Mouse (Mus musculus) G1E-ER4 (cell line): Measurements from ENCODE around the gene Tnnc1. TPM values are rescaled to one million over a fixed set of nuclear protein-coding genes. Genes with fewer than 3 reads are reported as not detected.

Experiments used
- GATA1 ChIP-seq: IDR thresholded peaks from one replicate; pipeline ENCODE4 v1.8.0; 2012; ENCODE audit warnings: low read length, inconsistent platforms
- polyA plus RNA-seq: library from polyadenylated mRNA; stranded (reverse); fragments of >175 nt; gene quantifications from 2 replicates; pipeline ENCODE4 v1.2.3, GENCODE M21; 2012

Tnnc1 gene
- polyA plus RNA-seq, 1 experiment, result 0.12 TPM

DNA sequence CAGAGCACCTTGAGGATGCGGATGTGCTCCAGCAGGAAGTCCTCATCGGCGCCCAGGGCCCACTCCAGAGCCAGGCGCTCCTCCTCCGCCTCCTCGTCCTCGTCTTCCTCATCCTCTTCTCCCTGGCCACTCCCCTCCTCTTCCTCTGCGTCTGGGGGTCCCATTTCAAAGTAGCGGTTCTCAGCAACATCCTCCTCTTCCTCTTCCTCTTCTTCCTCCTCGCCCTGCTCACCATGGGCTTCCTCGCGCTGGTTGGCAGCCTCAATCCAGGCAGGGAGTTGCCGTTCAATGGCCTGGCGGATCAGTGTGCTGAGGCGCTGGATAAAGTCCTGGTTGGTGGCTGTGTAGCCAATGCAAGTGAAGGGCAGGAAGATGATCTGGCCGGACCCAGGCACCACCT lies 30.8 kb upstream of the Tnnc1 start:
- TF ChIP-seq GATA1, result no peak

DNA sequence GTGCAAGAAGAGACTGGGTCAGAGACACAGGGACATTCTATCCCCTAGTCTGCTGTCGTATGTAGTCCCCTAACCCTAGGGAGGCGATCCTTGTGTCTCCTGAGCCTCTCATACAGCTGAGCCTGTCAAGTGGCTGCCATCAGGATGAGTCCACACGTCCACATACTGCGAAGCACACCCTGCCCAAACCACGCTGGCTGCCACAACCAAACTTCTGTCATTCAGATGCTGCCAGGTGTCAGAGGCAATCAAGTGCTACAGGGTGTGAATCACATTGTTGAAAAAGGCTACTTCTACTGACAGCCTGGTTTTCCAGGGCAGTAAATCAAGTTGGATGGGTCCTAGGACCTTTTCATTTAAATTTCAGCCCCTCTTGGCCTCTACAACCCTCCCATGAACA lies 30.4 kb upstream of the Tnnc1 start:
- no peak for TF ChIP-seq GATA1

DNA sequence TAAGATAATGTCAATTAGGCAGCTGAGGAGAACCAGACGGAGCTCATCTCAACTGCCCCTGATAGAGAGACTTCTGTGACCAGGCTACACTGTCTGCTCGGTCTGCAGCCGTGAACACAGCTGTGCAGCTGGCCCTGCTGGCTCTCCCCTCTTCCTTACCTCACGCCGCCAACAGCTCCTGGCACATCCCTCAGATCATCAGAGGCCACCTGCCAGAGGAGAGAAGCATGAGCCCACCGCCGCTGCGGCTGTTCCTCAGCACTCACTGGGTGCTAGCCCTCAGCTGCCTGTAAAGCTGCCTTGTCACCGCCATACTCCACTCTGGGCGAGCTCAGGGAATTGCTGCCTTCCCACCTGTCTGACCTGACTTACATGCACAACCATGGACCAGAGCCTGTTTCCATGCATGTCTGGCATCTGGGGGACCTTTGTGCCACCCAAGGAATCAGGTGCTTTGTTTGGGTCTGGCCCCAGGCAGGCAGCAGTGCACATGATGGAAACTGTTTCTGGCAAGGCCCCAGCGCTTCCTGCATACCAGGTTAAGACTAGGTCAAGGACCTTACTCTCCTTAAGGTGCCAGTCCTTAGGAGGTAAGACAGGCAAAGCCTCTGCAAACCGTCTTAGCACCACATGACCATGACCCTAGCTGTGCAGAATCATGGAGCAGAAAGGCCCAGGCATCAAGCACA lies 28.3 kb upstream of the Tnnc1 start:
- no peak for TF ChIP-seq GATA1

DNA sequence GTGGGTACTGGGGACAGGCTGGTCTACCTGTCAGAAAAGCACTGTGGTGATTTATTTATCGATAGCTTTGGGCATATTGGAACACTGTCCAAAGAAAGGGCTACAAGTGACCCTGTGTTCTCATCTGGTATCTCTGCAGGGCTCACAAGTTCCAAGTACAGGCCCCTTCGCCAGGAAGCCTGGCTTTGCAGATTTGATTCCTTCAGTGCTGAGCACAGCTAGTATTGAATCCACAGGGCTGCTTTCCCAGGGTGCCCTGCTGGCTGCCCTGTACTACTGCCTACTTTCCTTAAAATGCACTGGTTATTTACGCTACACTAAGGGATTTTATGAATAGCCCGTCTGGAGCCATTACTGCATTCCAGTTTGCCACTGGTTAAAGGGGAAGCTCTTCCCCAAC lies 26.6 kb upstream of the Tnnc1 start:
- no peak for TF ChIP-seq GATA1

DNA sequence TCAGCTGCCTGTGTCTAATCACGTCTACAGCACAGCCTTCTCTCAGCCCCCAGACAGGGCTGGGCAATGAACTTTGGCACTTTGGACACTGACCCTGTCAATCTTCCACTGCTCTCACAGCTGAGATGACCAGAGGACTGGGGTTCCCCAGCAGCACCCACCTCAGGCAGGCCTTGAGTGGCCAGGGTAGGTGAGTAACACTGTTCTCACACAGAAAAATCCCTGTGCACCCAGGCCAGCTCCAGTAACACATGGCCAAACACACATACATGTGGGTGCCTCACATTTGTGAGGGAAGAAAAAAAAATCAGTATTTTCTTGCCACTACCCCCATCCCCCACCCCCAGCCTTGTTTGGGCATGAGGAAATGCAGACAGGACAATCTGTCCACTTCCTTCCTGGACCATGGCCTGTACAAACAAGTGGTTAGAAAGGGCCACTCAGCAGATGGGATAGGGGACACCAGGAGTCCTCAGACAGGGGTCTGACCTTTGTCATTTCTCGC lies 25.3 kb upstream of the Tnnc1 start:
- TF ChIP-seq GATA1, result no peak

DNA sequence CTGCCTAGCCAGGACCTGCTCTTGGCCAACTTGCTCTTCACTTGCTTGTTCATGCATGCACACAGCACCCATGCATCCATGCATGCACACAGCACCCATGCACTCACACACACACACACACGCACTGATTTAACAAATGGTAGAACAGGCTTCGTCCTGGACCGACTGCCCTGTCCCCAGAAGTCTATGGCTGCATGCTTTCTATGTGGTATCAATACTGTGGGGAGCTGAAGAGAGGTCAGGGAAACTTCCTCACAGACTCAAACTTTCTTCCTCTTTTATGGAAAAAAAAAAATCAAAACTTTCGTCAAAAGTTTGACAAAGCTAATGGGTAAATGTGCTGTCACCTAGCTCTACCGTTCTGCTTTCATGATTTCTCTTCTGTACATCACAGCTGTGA lies 24.6 kb upstream of the Tnnc1 start:
- no peak for TF ChIP-seq GATA1

DNA sequence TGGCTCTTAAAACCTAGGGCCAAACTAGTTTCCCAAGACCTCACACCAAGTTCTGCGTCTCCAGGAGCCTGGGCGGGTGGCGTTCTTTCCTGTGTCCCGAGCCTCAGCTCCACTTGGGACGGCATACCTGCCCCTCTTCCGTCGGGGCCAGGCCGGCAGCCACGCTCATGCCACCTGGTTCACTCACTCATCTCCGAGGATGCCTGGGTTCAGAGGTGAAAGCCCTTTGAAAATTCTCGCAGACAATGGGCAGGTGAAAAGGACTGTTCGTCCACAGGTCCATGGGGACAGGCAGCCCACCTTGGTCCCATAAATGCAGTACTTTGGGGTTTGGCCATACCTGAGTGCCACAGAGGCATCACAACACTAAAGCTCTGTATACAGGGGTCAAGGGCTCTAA lies 23.9 kb upstream of the Tnnc1 start:
- no peak for TF ChIP-seq GATA1

DNA sequence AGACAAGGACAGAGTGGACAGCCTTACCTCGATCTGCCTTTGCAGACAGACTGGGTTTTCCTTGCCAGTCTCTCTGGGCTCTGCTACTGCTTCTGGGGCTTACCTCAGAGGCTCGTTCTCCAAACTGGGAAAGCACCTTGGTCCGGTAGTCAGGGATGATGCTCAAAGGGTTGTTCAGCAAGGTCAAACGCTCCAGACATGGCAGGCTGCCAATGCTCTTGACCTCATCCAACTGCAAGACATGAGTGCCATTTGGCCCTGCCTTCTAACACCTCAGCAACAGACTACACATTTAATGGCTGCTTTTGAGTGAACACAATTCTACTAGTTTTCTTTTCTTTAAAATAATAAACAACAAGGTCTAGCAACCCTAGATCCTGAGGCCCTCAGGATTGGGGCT lies 21.5 kb upstream of the Tnnc1 start:
- no peak for TF ChIP-seq GATA1

DNA sequence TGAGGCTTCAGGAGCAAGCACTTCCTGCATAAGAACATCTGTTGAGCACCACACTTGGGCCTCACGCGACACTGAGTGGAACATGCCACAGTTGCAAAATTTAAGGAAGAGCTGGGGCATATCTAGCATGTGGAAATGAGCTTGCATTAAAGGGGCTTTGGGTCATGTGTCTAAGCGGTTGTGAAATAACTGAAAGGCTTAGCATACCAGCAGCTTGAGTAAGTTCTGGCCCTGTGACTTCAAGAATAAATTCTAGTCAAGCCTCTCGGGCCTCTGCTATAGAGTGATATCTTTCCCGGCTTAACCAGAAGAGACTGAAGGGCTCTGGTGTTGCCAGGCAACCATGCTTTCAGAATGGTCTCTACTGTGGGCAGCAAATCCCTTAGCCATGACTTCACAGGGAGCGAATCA lies 19.3 kb upstream of the Tnnc1 start:
- no peak for TF ChIP-seq GATA1

DNA sequence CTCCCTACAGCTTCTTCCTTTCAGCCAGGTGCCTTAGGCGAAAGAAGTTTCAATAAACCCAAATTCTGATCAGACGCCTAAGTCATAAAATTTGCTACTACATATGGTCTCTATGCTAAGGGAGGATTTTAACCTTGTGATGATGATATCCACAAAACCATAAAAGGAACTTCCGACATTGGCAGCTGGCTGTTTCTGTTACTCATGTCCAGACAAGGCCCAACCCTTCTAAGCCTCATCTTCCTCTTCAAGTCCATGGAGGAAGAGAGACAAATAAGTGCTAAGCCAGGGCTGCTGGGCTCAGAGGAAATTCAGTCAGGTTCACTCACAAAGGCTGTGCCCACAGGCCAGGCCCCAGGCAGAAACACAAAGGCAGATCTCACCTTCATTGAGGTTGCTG lies 18.8 kb upstream of the Tnnc1 start:
- no peak for TF ChIP-seq GATA1

DNA sequence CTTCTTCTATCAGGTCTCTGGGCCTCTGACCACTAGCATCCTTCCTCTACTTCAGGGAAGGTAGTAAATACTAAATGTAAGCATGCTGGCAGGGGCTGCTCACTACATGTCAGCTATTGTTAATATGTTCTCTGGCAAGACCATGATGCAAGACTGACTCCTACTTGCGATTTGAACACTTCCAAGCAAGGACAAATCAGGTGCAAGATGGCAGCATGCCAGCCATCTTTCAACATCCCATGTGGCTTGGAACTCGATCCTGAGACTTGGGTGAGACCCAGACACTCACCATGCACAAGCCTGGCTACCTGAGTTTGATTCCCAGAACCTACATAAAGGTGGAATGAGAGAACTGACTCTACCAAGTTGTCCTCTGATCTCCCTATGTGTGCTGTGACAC lies 16.2 kb upstream of the Tnnc1 start:
- no peak for TF ChIP-seq GATA1

DNA sequence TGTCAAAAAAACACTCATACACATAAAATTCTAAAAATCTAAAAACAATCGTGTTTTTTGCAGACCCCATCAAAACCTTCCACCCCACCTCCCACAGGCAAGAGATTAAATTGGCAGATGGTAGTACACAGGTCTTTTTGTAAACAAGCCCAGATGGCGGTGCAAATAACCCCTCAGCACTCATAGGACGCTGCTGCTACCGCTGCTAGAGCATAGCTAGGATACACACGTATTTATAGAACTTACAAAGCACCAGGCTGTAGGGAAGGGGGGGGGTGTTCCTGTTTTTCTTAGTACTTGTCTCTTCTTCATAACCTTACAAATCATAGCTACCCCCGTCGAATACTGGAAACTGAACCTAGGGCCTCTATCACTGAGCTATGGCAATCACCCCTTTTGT lies 14.3 kb upstream of the Tnnc1 start:
- no peak for TF ChIP-seq GATA1

DNA sequence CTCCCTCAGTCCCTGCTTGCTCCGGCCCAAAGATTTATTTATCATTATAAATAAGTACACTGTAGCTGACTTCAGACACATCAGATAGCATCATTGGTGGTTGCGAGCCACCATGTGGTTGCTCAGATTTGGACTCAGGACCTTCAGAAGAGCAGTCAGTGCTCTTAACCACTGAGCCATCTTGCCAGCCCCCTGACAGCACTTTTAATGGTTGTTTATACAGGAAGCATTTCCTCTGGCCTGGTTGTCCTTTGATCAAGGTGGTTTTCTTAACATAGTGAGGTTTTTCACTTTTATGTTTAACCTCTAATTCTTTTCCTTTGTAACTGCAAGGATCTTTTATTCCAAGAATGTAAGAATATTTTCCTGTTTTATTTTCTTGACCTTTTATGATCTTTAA lies 13.7 kb upstream of the Tnnc1 start:
- no peak for TF ChIP-seq GATA1

DNA sequence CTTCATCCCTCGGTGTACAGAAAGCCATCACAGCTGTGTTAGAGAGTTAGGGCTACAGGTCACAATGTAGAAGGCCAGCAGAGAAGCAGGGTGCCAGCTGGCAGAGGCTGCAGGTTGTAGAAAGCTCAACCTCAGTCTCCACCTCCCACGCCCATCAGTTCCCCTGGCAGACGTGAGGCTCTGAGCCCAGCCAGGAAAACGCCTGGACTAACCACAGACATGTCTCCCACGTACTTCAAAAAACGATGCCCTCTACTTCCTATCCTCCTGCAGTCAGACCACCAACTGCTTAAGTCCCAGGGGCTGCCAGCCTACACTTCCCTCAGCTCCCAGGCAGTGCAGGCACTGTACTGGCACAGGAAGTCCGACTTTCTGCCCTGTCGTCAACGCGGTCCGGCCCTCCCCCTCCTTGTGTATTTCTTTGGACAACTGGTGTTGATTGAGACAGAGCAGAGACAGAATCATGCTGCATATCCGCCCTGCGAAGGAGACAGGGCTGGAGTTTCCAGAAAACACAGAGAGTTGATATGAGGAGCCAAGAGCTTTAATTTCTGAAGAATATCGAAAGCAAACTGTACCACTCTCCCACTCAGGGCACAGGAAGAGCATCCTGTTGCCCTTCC lies 13.1 kb upstream of the Tnnc1 start:
- no peak for TF ChIP-seq GATA1

DNA sequence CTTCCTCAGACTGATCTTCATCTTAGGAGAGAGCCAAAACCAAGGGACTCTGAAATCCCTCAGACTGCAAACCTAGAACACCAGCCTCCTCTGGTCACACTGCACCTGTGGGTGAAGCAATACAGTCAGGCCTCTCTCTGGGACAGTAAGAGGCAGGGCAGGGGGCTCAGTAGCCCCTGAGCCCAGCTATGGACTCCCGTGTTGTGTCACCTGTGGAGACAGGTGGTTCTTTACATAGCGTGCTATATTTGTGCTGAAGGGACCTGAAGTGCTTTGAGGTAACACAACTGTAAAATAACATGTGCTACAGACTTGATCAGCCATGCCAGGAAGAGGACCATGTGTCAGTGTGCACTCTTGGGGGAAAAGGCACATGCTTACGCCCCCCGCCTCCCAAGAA lies 12.6 kb upstream of the Tnnc1 start:
- TF ChIP-seq GATA1, result no peak

DNA sequence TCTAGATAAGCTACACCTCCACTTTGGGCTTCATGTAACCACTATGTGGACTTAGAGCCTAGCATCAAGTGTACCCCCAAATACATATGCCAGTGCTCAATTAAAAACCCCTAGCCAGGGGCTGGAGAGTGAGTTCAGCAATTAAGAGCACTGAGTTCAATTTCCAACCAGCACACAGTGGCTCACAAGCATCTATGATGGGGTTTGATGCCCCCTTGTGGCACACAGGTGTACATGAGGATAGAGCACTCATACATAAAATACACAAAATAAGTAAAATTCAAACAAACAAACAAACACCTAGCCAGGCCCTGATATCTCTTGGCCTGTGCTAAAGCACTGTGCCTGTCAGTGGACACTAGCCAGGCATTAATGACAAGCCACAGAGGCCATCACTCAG lies 12.1 kb upstream of the Tnnc1 start:
- TF ChIP-seq GATA1, result no peak
